Mouse (Mus musculus) CH12F3 (cell line): Measurements from ENCODE around the gene Cntnap2.

Experiments
- in situ Hi-C: fragments of 300-500 bp; cut with MboI; formaldehyde crosslinking; loops from 2 replicates; pipeline ENCODE4 v1.14.3; 2020; ENCODE audit warnings: low sequenced_read_pairs

The Cntnap2 gene

GRCm38 (mm10) chr6:46612872-46613271, 1553.7 kb downstream of the Cntnap2 start:
- in situ Hi-C loops, result no loop called here

GRCm38 (mm10) chr6:46669018-46669417, 1609.9 kb downstream of the Cntnap2 start:
- in situ Hi-C loops, result no loop called here

GRCm38 (mm10) chr6:46675081-46675480, 1615.9 kb downstream of the Cntnap2 start:
- in situ Hi-C loops, result no loop called here

GRCm38 (mm10) chr6:46675621-46676020, 1616.5 kb downstream of the Cntnap2 start:
- in situ Hi-C loops, result no loop called here

GRCm38 (mm10) chr6:46696187-46696586, 1637.0 kb downstream of the Cntnap2 start:
- in situ Hi-C loops, result no loop called here

GRCm38 (mm10) chr6:46699343-46699742, 1640.2 kb downstream of the Cntnap2 start:
- in situ Hi-C loops, result no loop called here

GRCm38 (mm10) chr6:46704293-46705170, 1645.4 kb downstream of the Cntnap2 start:
- in situ Hi-C loops, result no loop called here

- in situ Hi-C loops, result no loop called here
Measured at GRCm38 (mm10) chr6:46705926-46706325, 1646.8 kb downstream of the Cntnap2 start.

GRCm38 (mm10) chr6:46716576-46716975, 1657.4 kb downstream of the Cntnap2 start:
- in situ Hi-C loops, result no loop called here

- in situ Hi-C loops, result no loop called here
Measured at GRCm38 (mm10) chr6:46733794-46734193, 1674.6 kb downstream of the Cntnap2 start.

- in situ Hi-C loops, result no loop called here
Measured at GRCm38 (mm10) chr6:46748448-46748847, 1689.3 kb downstream of the Cntnap2 start.

- in situ Hi-C loops, result no loop called here
Measured at GRCm38 (mm10) chr6:46763481-46763880, 1704.3 kb downstream of the Cntnap2 start.

GRCm38 (mm10) chr6:46774529-46774928, 1715.4 kb downstream of the Cntnap2 start:
- in situ Hi-C loops, result no loop called here

GRCm38 (mm10) chr6:46802264-46803110, 1743.3 kb downstream of the Cntnap2 start:
- in situ Hi-C loops, result no loop called here

- in situ Hi-C loops, result no loop called here
Measured at GRCm38 (mm10) chr6:46856635-46857034, 1797.5 kb downstream of the Cntnap2 start.

- in situ Hi-C loops, result no loop called here
Measured at GRCm38 (mm10) chr6:46861076-46861475, 1801.9 kb downstream of the Cntnap2 start.

- in situ Hi-C loops, result no loop called here
Measured at GRCm38 (mm10) chr6:46866317-46866716, 1807.2 kb downstream of the Cntnap2 start.

- in situ Hi-C loops, result no loop called here
Measured at GRCm38 (mm10) chr6:46886230-46886629, 1827.1 kb downstream of the Cntnap2 start.

- in situ Hi-C loops, result no loop called here
Measured at GRCm38 (mm10) chr6:46909167-46909566, 1850.0 kb downstream of the Cntnap2 start.

GRCm38 (mm10) chr6:46918701-46919274, 1859.6 kb downstream of the Cntnap2 start:
- in situ Hi-C loops, result no loop called here

GRCm38 (mm10) chr6:46919973-46920372, 1860.8 kb downstream of the Cntnap2 start:
- in situ Hi-C loops, result no loop called here
